Mouse (Mus musculus) G1E (cell line): ENCODE results near the gene Ftcd. TPM values are rescaled to one million over a fixed set of nuclear protein-coding genes. Genes with fewer than 3 reads are reported as not detected.

Experiments used
- ATAC-seq: 2 replicates; pipeline ENCODE4 v1.8.0; 2016; ENCODE audit warnings: mild to moderate bottlenecking; ENCODE audit not compliant: insufficient number of reproducible peaks, poor library complexity, low FRiP score, severe bottlenecking; ENCODE audit errors: extremely low read depth
- DNase-seq: peaks from one replicate; pipeline ENCODE4 v3.0.0; 2012; ENCODE audit warnings: low spot score
- H3K27me3 ChIP-seq: 2 replicates; pipeline ENCODE4 v1.6.1; 2012; ENCODE audit warnings: mild to moderate bottlenecking, low read length, inconsistent platforms; ENCODE audit not compliant: insufficient read depth
- H3K36me3 ChIP-seq: replicated peaks from 2 replicates; pipeline ENCODE3; 2012; ENCODE audit warnings: mild to moderate bottlenecking, inconsistent platforms
- H3K4me1 ChIP-seq: 2 replicates; pipeline ENCODE4 v1.6.1; 2012; ENCODE audit warnings: low read depth, low read length, inconsistent platforms, mixed read lengths; ENCODE audit not compliant: insufficient read depth
- H3K4me3 ChIP-seq: 2 replicates; pipeline ENCODE4 v1.5.1; 2012; ENCODE audit warnings: low read depth, mild to moderate bottlenecking, inconsistent platforms, low read length, moderate library complexity, mixed read lengths
- H3K9me3 ChIP-seq: replicated peaks from 2 replicates; pipeline ENCODE4 v1.6.1; 2012; ENCODE audit warnings: inconsistent platforms
- CTCF ChIP-seq: IDR thresholded peaks from 2 replicates; pipeline ENCODE4 v1.5.1; 2012; ENCODE audit warnings: low read depth, low read length, inconsistent platforms, mixed read lengths
- GATA1 ChIP-seq: IDR thresholded peaks from 2 replicates; pipeline ENCODE4 v1.6.1; 2012; ENCODE audit warnings: borderline replicate concordance, low read length, inconsistent platforms, mixed read lengths
- GATA2 ChIP-seq: IDR thresholded peaks from 2 replicates; pipeline ENCODE4 v1.6.1; 2012; ENCODE audit warnings: low read depth, low read length, inconsistent platforms, borderline replicate concordance
- POLR2AphosphoS5 ChIP-seq: IDR thresholded peaks from 2 replicates; pipeline ENCODE4 v1.6.1; 2012; ENCODE audit warnings: low read depth, low read length, inconsistent platforms; ENCODE audit not compliant: insufficient replicate concordance
- TAL1 ChIP-seq: conservative IDR thresholded peaks from 2 replicates; pipeline ENCODE4 v1.6.1; 2012; ENCODE audit warnings: low read depth, low read length, inconsistent platforms, mixed read lengths
- polyA plus RNA-seq: library from polyadenylated mRNA; stranded (reverse); fragments of >175 nt; gene quantifications from 2 replicates; pipeline ENCODE4 v1.2.3, GENCODE M21; 2012
- total RNA-seq, 2 experiments: library from RNA; stranded (forward) in 1 of 2; stranded (reverse) in 1 of 2; fragments of 200-1000 nt in 1 of 2; fragments of >200 nt in 1 of 2; fragmentation: Nextera tagmentation in 1 of 2; gene quantifications; 2 replicates each; pipeline ENCODE4 v1.2.3; 2014 to 2017

Gene Ftcd
- total and polyA plus RNA-seq, 3 experiments = 0.27 TPM; not detected in 2

- no peak for TF ChIP-seq POLR2AphosphoS5
- Histone ChIP-seq H3K4me3 (no peak within 1 kb of the TSS), H3K36me3 (peaks cover 3% of the 10 kb centered on the region), H3K27me3 (peaks cover 15% of the 10 kb centered on the region; the same call in 1 of the 2 replicates), H3K4me1 (no peaks in the 10 kb centered on the region), H3K9me3 (no peaks in the 10 kb centered on the region)
- ATAC-seq (no peak), DNase-seq (no peak)
Observed at GRCm38 (mm10) chr10:76561972-76562371, 13.5 kb upstream of the Ftcd start, which contains the start of gene Spatc1l. Gene Spatc1l (plus strand): TSS chr10:76562272.

- Histone ChIP-seq H3K4me3 (no peak overlapping the region), H3K36me3 (no peaks in the 10 kb centered on the region), H3K27me3 (peaks cover 12% of the 10 kb centered on the region), H3K4me1 (no peaks in the 10 kb centered on the region), H3K9me3 (no peaks in the 10 kb centered on the region)
- ATAC-seq (no peak), DNase-seq (no peak)
- TF ChIP-seq GATA1 = no peak
- no peak for TF ChIP-seq GATA2
- TF ChIP-seq CTCF = no peak
- no peak for TF ChIP-seq TAL1
- TF ChIP-seq POLR2AphosphoS5 = no peak
Observed at GRCm38 (mm10) chr10:76569996-76570685, 5.3 kb upstream of the Ftcd start.

DNA sequence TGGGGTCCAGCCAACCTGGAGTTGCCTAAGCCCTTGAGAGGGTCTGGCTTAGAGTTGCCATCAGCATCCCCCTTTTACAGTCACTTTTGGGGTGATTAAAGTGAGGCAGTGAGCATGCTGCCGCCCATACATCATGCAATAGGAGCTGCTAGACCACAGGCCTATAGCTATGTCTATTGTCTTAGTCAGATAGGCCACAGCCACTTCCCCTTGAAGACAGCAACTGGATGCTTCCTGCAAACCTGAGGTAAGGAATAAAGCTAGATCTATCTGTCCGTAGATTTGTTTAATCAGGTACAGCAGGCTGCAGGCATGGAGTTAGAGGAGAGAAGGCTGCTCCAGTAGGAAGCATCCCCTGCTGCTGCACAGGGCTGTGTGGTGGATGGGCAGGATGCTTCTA, 4.4 kb upstream of the Ftcd start:
- Histone ChIP-seq H3K36me3 (no peaks in the 10 kb centered on the region), H3K4me1 (no peaks in the 10 kb centered on the region), H3K9me3 (no peaks in the 10 kb centered on the region), H3K4me3 (no peak overlapping the region), H3K27me3 (peaks cover 16% of the 10 kb centered on the region)
- TF ChIP-seq GATA1 = no peak
- TF ChIP-seq GATA2 = no peak
- TF ChIP-seq TAL1 = no peak
- no peak for TF ChIP-seq POLR2AphosphoS5
- TF ChIP-seq CTCF = no peak
- ATAC-seq (no peak), DNase-seq (no peak)

- no peak overlapping the region for H3K4me3 ChIP-seq
- DNase-seq (no peak), ATAC-seq (no peak)
- peaks cover 3% of the 10 kb centered on the region; the same call in 1 of the 2 replicates for H3K4me1 ChIP-seq
- TF ChIP-seq GATA2 (no peak), GATA1 (no peak)
- H3K9me3 ChIP-seq = no peaks in the 10 kb centered on the region
- H3K36me3 ChIP-seq = no peaks in the 10 kb centered on the region
- H3K27me3 ChIP-seq = peaks cover 21% of the 10 kb centered on the region
Observed at GRCm38 (mm10) chr10:76572151-76572550, 3.3 kb upstream of the Ftcd start.

DNA sequence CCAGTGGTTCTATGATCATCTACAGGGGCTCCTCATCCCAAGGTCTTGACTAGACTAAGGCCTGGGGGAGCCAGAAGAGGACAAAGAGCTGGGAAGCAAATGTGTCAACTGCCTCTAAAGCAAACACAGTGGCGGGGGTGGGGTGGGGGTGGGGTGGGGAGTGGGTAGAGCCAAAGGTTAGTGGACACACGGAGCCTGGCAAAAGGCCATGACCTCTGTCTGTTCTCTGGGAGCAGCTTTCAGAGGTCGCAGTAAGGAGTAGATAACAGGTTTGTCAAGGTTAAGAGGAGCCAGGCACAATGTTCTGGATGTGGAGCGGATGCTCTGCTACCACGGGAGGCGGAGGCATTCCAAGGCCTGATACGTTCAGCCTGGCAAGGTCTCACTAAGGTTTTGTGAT, 1.5 kb downstream of the Ftcd start:
- H3K4me1 ChIP-seq = peaks cover 3% of the 10 kb centered on the region; the same call in 1 of the 2 replicates
- H3K9me3 ChIP-seq = no peaks in the 10 kb centered on the region
- H3K4me3 ChIP-seq = no peak overlapping the region
- TF ChIP-seq CTCF = no peak
- no peak for TF ChIP-seq POLR2AphosphoS5
- no peak for TF ChIP-seq TAL1
- no peak for TF ChIP-seq GATA1
- no peak for TF ChIP-seq GATA2
- no peak for ATAC-seq
- DNase-seq = no peak
- H3K27me3 ChIP-seq = peaks cover 16% of the 10 kb centered on the region
- no peaks in the 10 kb centered on the region for H3K36me3 ChIP-seq

DNA sequence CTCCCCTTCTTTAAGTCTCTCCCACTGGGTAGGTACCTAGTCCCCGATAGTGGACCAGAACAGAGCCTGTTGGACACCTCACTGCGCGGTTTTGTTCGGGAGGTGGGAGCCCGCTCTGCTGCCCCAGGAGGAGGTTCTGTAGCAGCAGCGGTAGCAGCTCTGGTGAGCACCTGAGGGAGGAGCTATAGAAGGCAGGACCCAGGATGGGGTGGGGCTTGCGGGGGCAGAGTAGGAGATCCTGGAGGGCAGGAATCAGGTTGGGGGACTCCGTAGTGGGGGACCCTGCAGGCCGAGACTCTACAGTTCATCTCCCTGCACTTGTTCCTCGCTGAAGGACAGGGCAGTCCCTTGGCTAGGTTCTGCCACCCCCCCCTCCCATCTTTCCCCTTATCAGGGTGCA, 8.7 kb downstream of the Ftcd start:
- DNase-seq (no peak), ATAC-seq (no peak)
- Histone ChIP-seq H3K4me3 (no peak overlapping the region), H3K27me3 (peaks cover 11% of the 10 kb centered on the region; the same call in 1 of the 2 replicates), H3K4me1 (no peaks in the 10 kb centered on the region), H3K36me3 (no peaks in the 10 kb centered on the region), H3K9me3 (no peaks in the 10 kb centered on the region)
- TF ChIP-seq POLR2AphosphoS5 (no peak), GATA2 (no peak), TAL1 (no peak), GATA1 (no peak), CTCF (no peak)

- Histone ChIP-seq H3K9me3 (no peaks in the 10 kb centered on the region), H3K4me3 (no peak overlapping the region), H3K4me1 (no peaks in the 10 kb centered on the region), H3K27me3 (peaks cover 11% of the 10 kb centered on the region; the same call in 1 of the 2 replicates), H3K36me3 (no peaks in the 10 kb centered on the region)
- TF ChIP-seq CTCF (no peak), GATA2 (no peak), TAL1 (no peak), POLR2AphosphoS5 (no peak), GATA1 (no peak)
- ATAC-seq (no peak), DNase-seq (no peak)
Observed at GRCm38 (mm10) chr10:76586190-76586589, 10.7 kb downstream of the Ftcd start.
